In the genomic region with DNA sequence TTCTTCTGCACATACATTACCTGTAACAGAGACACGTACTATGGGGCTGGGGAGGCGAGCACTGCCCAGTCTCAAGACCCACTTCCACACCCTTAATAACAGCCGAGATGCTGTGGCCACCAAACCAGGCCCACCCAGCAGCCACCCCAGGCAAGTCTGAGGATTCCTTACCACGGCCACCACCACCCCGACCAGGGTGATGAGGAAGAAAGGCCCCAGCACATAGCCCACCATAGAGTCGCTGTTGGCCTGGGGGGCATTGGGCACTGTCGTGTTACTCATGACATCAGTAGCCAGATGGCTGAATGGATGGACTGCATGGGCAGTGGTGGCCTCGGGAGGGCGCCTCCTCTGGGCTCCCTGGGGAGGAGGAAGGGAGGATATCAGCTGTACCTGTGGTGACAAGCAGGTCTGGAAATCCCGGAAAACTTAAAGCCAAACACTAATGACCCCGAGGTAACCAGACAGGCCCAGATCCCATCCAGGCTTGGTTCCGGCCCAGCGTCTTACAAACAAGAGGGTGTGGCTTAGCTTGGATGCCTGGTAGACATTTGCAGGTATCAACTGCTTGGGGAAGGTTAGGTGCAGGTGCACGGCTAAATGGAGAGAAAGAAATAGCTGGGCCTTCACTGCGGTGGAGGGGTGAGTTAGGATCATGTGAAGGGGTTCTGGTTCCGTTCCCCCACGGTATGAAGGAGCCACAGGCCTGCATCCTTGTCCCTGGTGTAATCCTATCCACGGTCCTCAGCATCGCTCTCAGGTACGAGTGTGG, we compare ENCODE assay signal across 8 mouse cellular contexts. TPM values are rescaled to one million over a fixed set of nuclear protein-coding genes. Genes with fewer than 3 reads are reported as not detected.
DNase-seq lines count a peak whose midpoint lies in the region; ATAC-seq and TF ChIP-seq lines count a peak whose summit lies in the region.

No protein-coding gene starts in this region.

- DNase-seq in lung, postnatal 10 days, result no peak
- DNase-seq in brain, adult 2 months (ENCODE audit: low read depth, low spot score), result peak; percentile 57
- no peak for DNase-seq in forebrain, postnatal 0 days
- DNase-seq in liver, embryonic 11.5 days (ENCODE audit: low spot score), result peak; percentile 75
- DNase-seq in urinary bladder, adult 2 months (ENCODE audit: low spot score), result no peak
- no peak for DNase-seq in right cerebral cortex, postnatal 4 days

- H3K27me3 ChIP-seq in lung, embryonic 15.5 days, result no peaks in the 10 kb centered on the region
- no peaks in the 10 kb centered on the region for H3K27me3 ChIP-seq in forebrain, postnatal 0 days (ENCODE audit: insufficient read depth, low read length)
- no peaks in the 10 kb centered on the region for H3K27me3 ChIP-seq in liver, embryonic 11.5 days (replicated peaks; ENCODE audit: control insufficient read depth, insufficient read depth, low read length)
- no peaks in the 10 kb centered on the region for H3K27me3 ChIP-seq in small intestine, adult 2 months (ENCODE audit: control insufficient read depth, insufficient read depth, low read length)

- no peak for TF ChIP-seq POLR2A in small intestine, adult 2 months (IDR thresholded peaks at IDR 0.05; ENCODE audit: low read depth, low read length)

- H3K27ac ChIP-seq in lung, embryonic 15.5 days, result no peak overlapping the region
- H3K27ac ChIP-seq in forebrain, postnatal 0 days (ENCODE audit: low read depth, low read length), result peak overlapping the region; percentile 48
- peak overlapping the region; percentile 58; the same call in 1 of the 2 replicates for H3K27ac ChIP-seq in liver, embryonic 11.5 days (ENCODE audit: low read depth, low read length)
- H3K27ac ChIP-seq in small intestine, adult 2 months (ENCODE audit: insufficient read depth, low read depth, low read length), result no peak overlapping the region

- peak overlapping the region; percentile 71 for H3K9ac ChIP-seq in lung, embryonic 15.5 days
- peak overlapping the region; percentile 68 for H3K9ac ChIP-seq in forebrain, postnatal 0 days
- H3K9ac ChIP-seq in liver, embryonic 11.5 days (ENCODE audit: low read depth, low read length), result peak overlapping the region; percentile 81

- H3K9me3 ChIP-seq in lung, embryonic 15.5 days, result no peaks in the 10 kb centered on the region
- no peaks in the 10 kb centered on the region for H3K9me3 ChIP-seq in forebrain, postnatal 0 days (ENCODE audit: low read length)
- H3K9me3 ChIP-seq in liver, embryonic 11.5 days (ENCODE audit: control insufficient read depth, low read length), result no peaks in the 10 kb centered on the region

- WGBS in lung, embryonic 15.5 days, result 12% methylated on average over 20 of the region's 20 CpGs
- WGBS in forebrain, postnatal 0 days, result 16% methylated on average over 20 of the region's 20 CpGs
- 8% methylated on average over 20 of the region's 20 CpGs for WGBS in liver, embryonic 11.5 days
- 15% methylated on average over 20 of the region's 20 CpGs for WGBS in small intestine, adult 2 months

- peak; percentile 43 for TF ChIP-seq CTCF in forebrain, postnatal 0 days (IDR thresholded peaks at IDR 0.05; ENCODE audit: low read depth)
- 0 out of 2 replicates have a peak, but pooled peaks have one; percentile 14 for TF ChIP-seq CTCF in small intestine, adult 2 months (IDR thresholded peaks at IDR 0.05; ENCODE audit: extremely low read depth, insufficient read length, insufficient replicate concordance, low read depth, low read length)

- peak overlapping the region; percentile 74 for H3K4me3 ChIP-seq in lung, embryonic 15.5 days
- peak overlapping the region; percentile 66 for H3K4me3 ChIP-seq in forebrain, postnatal 0 days (ENCODE audit: low read depth, low read length)
- peak overlapping the region; percentile 75 for H3K4me3 ChIP-seq in liver, embryonic 11.5 days (ENCODE audit: low read depth, low read length)
- H3K4me3 ChIP-seq in small intestine, adult 2 months (ENCODE audit: low read depth, low read length), result peak overlapping the region; percentile 76

- peaks cover 9% of the 10 kb centered on the region; the same call in 1 of the 2 replicates for H3K36me3 ChIP-seq in lung, embryonic 15.5 days
- peaks cover 5% of the 10 kb centered on the region for H3K36me3 ChIP-seq in forebrain, postnatal 0 days (ENCODE audit: insufficient read depth)
- H3K36me3 ChIP-seq in liver, embryonic 11.5 days (ENCODE audit: control insufficient read depth, insufficient read depth, low read length), result peaks cover 23% of the 10 kb centered on the region
- peaks cover 6% of the 10 kb centered on the region for H3K36me3 ChIP-seq in small intestine, adult 2 months (ENCODE audit: control insufficient read depth, insufficient read depth, low read length)

- H3K4me2 ChIP-seq in lung, embryonic 15.5 days, result peak overlapping the region; percentile 97
- H3K4me2 ChIP-seq in forebrain, postnatal 0 days (ENCODE audit: low read depth), result peak overlapping the region; percentile 89
- peak overlapping the region; percentile 98 for H3K4me2 ChIP-seq in liver, embryonic 11.5 days

- H3K4me1 ChIP-seq in lung, embryonic 15.5 days, result peaks cover 35% of the 10 kb centered on the region
- H3K4me1 ChIP-seq in forebrain, postnatal 0 days (ENCODE audit: insufficient read depth), result peaks cover 8% of the 10 kb centered on the region; the same call in 1 of the 2 replicates
- H3K4me1 ChIP-seq in liver, embryonic 11.5 days (replicated peaks; ENCODE audit: control insufficient read depth, insufficient read depth, low read length), result peaks cover 37% of the 10 kb centered on the region
- peaks cover 11% of the 10 kb centered on the region for H3K4me1 ChIP-seq in small intestine, adult 2 months (ENCODE audit: control insufficient read depth, insufficient read depth, insufficient read length, low read length)

- ATAC-seq in lung, embryonic 15.5 days (ENCODE audit: borderline replicate concordance, extremely low read depth, low FRiP score, low TSS enrichment), result no peak
- ATAC-seq in forebrain, postnatal 0 days, result no peak
- peak; percentile 21; the same call in 1 of the 2 replicates for ATAC-seq in liver, embryonic 11.5 days (replicated peaks; ENCODE audit: low FRiP score)

RNA-seq across cellular contexts. Expression of a gene that starts 1.0 kb away (rescaled TPM):
- polyA plus RNA-seq in lung, embryonic 15.5 days (2015; fragmentation: Nextera tagmentation; extraction: Ambion mirVana), result 20.1 and 21.4 TPM in 2 replicates
- 35.0 and 70.3 TPM in 2 replicates for total RNA-seq in forebrain, postnatal 0 days (2014; rRNA removed)
- 85.2 and 92.8 TPM in 2 replicates for polyA plus RNA-seq in forebrain, postnatal 0 days (2015; fragmentation: Nextera tagmentation; extraction: Ambion mirVana)
- 23.6 and 28.4 TPM in 2 replicates for polyA plus RNA-seq in liver, embryonic 11.5 days (2014; fragmentation: Nextera tagmentation; extraction: Ambion mirVana)
- polyA plus RNA-seq in small intestine, adult 2 months (2012; rRNA removed), result 21.6 and 34.7 TPM in 2 replicates
- 34.8 and 48.7 TPM in 2 replicates for polyA plus RNA-seq in urinary bladder, adult 2 months (2012; rRNA removed)

RNA-seq across cellular contexts. Expression of a gene that starts 8.3 kb away (rescaled TPM):
- polyA plus RNA-seq in lung, embryonic 15.5 days (2015; fragmentation: Nextera tagmentation; extraction: Ambion mirVana), result 238 and 240 TPM in 2 replicates
- 84.7 and 99.1 TPM in 2 replicates for total RNA-seq in forebrain, postnatal 0 days (2014; rRNA removed)
- polyA plus RNA-seq in forebrain, postnatal 0 days (2015; fragmentation: Nextera tagmentation; extraction: Ambion mirVana), result 122 and 123 TPM in 2 replicates
- polyA plus RNA-seq in liver, embryonic 11.5 days (2014; fragmentation: Nextera tagmentation; extraction: Ambion mirVana), result 667 and 675 TPM in 2 replicates
- 63.0 and 91.0 TPM in 2 replicates for polyA plus RNA-seq in small intestine, adult 2 months (2012; rRNA removed)
- polyA plus RNA-seq in urinary bladder, adult 2 months (2012; rRNA removed), result 55.1 and 65.1 TPM in 2 replicates

RNA-seq across cellular contexts. Expression of a gene that starts 43.4 kb away (rescaled TPM):
- polyA plus RNA-seq in lung, embryonic 15.5 days (2015; fragmentation: Nextera tagmentation; extraction: Ambion mirVana), result 0.06 and 0.07 TPM in 2 replicates
- 13.1 and 14.5 TPM in 2 replicates for total RNA-seq in forebrain, postnatal 0 days (2014; rRNA removed)
- polyA plus RNA-seq in forebrain, postnatal 0 days (2015; fragmentation: Nextera tagmentation; extraction: Ambion mirVana), result 3.2 and 5.5 TPM in 2 replicates
- polyA plus RNA-seq in liver, embryonic 11.5 days (2014; fragmentation: Nextera tagmentation; extraction: Ambion mirVana), result 0.12 and 0.18 TPM in 2 replicates
- 0.88 and 4.1 TPM in 2 replicates for polyA plus RNA-seq in small intestine, adult 2 months (2012; rRNA removed)
- 0.12 and 0.35 TPM in 2 replicates for polyA plus RNA-seq in urinary bladder, adult 2 months (2012; rRNA removed)

RNA-seq across cellular contexts. Expression of a gene that starts 58.7 kb away (rescaled TPM):
- polyA plus RNA-seq in lung, embryonic 15.5 days (2015; fragmentation: Nextera tagmentation; extraction: Ambion mirVana), result 92.0 and 95.9 TPM in 2 replicates
- 324 and 329 TPM in 2 replicates for total RNA-seq in forebrain, postnatal 0 days (2014; rRNA removed)
- 249 TPM in 2 replicates for polyA plus RNA-seq in forebrain, postnatal 0 days (2015; fragmentation: Nextera tagmentation; extraction: Ambion mirVana)
- polyA plus RNA-seq in liver, embryonic 11.5 days (2014; fragmentation: Nextera tagmentation; extraction: Ambion mirVana), result 19.6 and 26.1 TPM in 2 replicates
- polyA plus RNA-seq in small intestine, adult 2 months (2012; rRNA removed), result 26.8 and 58.9 TPM in 2 replicates
- 112 and 116 TPM in 2 replicates for polyA plus RNA-seq in urinary bladder, adult 2 months (2012; rRNA removed)

Comparison
In these comparisons a context has a peak if more than half of its experiments do, and no peak if none do; other contexts are left out.
1. H3K27ac ChIP-seq: peak in forebrain, postnatal 0 days (single experiment) and liver, embryonic 11.5 days (single experiment); none in lung, embryonic 15.5 days (single experiment) and small intestine, adult 2 months (single experiment).
2. DNase-seq: peak in brain, adult 2 months (single experiment) and liver, embryonic 11.5 days (single experiment); none in lung, postnatal 10 days (single experiment), forebrain, postnatal 0 days (single experiment), urinary bladder, adult 2 months (single experiment) and right cerebral cortex, postnatal 4 days (single experiment).
3. Peak in every context shown above with its lines, with median percentiles within 50 percentile points of each other: H3K4me2 ChIP-seq, H3K4me3 ChIP-seq and H3K9ac ChIP-seq.